Mouse (Mus musculus): ENCODE results near the gene Cdcp1.
A peak's percentile ranks its signal among the peaks of the same experiment; 100 is the strongest.

Gene Cdcp1

DNA sequence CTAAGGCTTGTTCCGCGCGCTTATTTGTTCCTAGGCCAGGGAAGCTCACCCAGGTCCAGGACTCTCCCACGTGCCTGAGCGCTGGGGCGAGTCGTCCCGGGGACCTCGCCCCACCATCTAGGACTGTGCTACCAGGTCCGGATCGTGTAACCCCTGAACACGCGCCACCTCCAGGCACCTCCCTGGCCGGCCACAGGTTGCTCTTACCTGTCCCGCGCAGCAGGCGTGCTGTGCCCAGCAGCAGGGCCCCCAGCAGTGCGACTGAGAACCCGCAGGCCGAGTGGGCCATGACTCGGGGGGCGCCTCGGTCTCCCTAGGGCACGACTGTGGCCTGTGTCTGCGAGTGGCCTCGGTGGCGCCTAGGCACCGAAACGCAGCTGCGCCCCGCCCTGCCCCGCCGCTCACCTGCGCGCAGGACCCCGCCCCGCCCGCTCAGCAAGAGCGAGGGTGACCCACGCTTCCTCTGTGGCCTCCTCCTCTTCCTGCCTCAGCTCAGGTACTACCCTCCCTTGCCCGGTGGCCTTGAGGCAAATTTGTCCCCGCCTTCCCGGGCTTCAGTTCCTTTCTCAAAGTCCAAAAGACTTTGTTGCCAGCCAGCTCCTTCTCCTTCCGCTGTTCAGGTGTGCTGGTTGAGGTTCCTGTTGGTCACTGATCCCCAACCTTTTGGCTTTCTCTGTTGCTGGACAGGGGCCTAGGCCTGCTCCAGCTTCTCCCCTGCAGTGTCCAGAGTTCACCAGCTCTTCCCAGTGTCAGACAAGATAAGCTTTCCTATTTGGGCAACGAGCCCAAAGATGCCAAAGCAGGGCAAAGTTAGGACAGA, at the start of gene Cdcp1:
Gene Cdcp1, minus strand, starts transcription at position 418 of the 820 bp plus-strand sequence.
- no peak for DNase-seq (ENCODE audit: low spot score in 2 of 2)

DNA sequence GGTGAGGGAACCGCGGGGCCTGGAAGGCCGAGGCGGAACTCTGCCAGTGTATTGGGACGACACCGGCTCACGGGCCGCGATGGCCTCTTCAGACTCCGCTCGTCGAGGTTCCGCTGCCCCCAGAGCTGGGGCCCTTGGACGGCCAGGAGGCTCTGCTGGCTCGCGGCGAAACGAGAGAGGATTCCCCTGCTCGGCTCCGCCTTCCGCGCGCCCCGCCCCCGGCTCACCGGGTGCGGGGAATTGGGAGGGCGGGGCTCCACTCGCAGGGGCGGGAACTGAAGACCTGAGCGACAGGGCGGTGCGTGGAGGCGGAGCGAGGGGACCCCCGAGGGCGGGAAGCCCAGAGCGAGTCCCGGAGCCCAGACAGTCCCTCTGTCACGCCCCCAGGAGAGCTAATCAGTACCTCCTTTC, 44.8 kb upstream of the Cdcp1 start, which contains the start of gene Tmem158:
Gene Tmem158, minus strand, starts transcription at position 154 of the 411 bp plus-strand sequence.
- DNase-seq (ENCODE audit: low spot score in 2 of 2): peak; percentile 45 to 81

DNA sequence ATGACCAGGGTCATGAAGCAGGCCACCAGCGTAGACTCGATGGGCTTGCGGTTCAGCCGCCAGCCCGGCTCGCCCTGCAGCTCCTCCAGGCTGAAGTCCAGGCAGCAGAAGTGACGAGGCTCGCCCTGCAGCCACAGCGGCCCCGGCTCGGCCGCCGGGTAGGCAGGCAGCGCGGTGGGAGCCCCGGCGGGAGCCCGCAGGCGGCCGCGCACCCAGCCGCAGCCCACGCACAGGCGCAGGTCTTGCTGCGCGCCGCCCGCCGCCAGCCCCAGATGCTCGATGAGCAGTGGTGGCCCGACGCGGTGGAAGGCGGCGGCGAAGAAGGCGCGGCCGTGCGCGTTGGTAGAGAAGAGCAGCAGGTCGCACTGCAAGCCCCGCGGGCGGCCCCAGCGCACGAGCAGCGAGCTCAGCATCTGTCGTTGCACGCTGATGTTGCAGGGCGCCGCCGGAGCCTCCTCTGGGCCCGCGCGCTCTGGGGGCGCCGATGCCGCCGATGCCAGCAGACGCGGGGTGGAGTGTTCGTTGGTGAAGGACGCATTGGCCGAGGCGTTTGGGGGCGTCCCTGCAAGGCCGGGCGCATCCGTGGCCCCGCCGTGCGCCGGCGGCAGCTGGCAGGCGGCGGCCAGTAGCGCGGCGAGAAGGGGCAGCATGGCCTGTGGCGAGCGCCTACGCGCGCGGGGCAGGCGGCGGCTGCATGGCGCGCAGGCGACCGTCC, 44.2 kb upstream of the Cdcp1 start:
- DNase-seq (ENCODE audit: low spot score in 2 of 2): peak; percentile 18 to 40

DNA sequence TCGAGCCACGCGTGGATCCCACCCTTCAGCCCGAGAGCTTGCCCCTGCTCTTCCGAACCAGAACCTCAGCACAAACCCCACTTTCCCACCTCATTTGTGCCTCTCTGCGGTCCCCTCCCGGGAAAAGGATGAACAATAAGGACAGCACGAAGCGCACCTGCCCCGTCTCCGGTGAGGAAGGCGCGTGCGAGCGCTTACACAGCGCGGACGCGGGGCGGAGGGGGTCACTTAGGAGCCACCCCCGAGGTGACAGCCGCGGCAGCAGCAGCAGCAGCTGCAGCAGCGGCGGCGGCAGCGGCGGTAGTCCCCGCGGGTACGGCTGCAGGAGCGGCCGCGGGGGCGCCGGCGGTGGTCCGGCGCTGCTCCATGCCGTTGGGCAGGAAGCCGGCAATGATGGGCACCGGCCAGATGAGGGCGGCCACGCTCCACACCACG, 43.6 kb upstream of the Cdcp1 start:
- DNase-seq (ENCODE audit: low spot score in 2 of 2): peak in 1 of 2 experiments; percentile 68

DNA sequence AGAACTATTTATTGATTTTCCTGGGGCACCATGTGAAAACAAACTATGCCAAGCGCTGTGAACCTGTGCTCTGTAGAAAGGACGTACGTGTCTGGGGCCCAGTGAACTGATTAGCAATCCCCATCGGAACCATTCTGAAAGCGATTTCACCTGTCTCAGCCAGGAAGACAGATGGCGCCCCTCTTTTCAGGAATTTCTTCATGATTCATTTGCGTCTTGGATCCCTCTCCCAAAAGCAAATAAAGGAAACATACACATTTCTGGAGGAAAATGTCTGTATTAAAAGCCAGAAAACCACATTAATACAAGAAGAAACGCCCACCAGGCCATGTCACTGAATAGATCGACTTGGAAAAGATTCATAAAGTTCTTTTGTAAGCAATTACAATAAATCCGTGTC, 43.0 kb upstream of the Cdcp1 start:
- peak in 1 of 2 experiments; percentile 34 for DNase-seq (ENCODE audit: low spot score in 2 of 2)

DNA sequence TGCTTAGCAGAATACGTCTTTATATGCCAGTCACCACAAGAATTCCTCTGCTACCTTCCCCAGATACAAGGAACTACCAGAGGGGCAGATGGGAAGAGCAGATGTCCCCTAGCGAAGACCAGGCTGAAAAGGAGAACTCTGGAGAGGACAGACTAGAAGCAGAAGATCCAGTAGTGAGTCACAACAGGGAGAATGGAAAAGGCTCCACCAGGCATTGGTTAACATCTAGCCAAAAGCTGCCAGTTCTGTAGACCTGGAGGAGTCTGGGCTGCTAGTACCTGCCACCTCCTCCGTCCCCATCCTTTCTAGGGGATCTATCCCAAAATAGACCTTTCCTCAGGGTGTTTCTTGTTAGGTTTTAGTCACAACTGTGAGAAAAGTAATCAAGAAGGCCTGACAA, 39.9 kb upstream of the Cdcp1 start:
- DNase-seq (ENCODE audit: low spot score in 2 of 2): peak in 1 of 2 experiments; percentile 53

DNA sequence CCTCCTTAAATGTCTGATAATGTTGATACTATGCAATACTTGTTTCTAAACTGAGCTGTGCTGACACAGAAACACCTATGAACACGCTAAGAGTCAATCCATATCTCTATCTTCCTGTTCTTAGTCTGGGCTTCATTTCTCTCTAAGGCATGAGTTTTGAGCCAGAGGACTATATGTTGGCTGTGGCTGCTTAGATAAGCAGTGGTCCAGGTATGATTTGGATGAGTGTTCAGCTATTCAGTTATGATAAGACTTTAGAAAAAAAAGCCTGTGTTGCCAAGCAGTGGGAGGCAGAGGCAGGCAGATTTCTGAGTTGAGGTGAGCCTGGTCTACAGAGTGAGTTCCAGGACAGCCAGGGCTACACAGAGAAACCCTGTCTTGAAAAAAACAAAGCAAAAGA, 32.2 kb upstream of the Cdcp1 start:
- no peak for DNase-seq (ENCODE audit: low spot score in 2 of 2)

DNA sequence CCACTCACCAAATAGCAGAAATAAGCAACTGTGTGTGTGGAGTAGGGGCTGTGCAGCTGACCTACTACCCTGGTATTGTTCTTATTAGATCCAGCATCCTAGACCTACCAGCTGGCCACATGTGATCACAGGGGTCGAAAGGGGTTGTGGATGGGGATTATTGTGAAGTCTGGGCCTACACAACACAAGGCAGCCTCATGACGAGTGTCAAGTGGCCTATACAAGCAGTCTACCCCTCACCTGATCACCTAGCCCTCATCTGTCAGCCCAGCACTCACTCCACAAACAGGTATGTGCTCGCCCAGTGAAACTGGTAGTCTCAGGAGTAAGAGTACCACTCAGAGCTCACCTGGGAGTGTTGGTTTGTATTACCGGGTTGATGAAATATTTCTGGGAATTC, 29.3 kb upstream of the Cdcp1 start:
- no peak for DNase-seq (ENCODE audit: low spot score in 2 of 2)

DNA sequence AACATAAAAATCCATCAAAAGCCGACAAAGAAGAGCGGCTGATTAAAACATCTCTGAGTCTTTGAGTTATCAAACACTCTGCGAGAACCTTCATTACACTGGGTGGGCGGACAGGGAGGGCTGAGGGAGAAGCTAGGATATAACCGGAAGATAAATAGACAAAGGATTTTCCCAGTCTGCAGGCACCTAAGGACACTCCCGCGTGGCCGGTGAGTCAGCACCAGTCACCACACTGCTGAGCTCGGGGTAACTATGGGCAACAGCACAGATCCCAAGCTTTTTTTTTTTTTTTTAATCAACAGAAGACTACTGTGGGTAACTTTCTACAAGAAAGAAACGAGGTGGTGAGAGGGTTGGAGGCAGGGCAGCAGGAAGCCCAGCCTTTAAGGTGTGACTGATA, 28.1 kb upstream of the Cdcp1 start:
- DNase-seq (ENCODE audit: low spot score in 2 of 2): peak; percentile 39 to 60

DNA sequence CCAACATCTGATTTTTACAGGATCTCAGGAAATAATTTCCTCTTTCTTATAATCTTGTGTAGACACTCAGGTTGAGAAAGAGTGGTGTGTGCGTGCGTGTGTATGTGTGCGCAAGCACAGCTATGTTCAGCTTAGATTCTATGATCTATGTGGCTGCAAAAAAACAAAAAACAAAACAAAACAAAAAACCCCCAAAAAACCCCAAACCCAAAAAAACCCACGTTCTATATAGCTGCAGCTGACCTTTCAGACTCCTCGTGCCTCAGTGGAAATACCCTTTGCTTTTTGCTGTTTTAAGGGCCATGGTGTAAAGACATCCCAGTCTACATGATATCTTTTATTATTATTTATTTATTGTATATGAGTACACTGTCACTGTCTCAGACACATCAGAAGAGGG, 25.4 kb upstream of the Cdcp1 start:
- no peak for DNase-seq (ENCODE audit: low spot score in 2 of 2)

DNA sequence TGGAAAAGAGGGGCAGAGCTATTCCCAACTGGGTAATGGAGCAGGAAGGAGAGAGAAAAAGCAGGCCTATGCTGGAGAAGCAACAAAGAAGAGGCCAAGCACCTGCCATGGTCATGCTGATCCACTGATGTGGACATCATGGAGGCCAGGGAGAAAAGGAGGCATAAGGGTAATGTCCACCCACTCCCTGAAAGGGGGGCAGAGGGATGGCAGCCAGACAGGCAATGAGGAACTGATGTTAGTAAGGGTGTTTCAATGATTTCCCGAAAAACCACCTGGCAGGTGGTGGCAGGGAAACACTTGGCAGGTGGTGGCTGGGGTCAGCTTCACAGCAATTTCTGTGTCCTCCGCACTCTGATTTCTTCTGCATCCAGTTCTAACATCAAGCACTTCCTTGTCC, 24.9 kb upstream of the Cdcp1 start:
- no peak for DNase-seq (ENCODE audit: low spot score in 2 of 2)

DNA sequence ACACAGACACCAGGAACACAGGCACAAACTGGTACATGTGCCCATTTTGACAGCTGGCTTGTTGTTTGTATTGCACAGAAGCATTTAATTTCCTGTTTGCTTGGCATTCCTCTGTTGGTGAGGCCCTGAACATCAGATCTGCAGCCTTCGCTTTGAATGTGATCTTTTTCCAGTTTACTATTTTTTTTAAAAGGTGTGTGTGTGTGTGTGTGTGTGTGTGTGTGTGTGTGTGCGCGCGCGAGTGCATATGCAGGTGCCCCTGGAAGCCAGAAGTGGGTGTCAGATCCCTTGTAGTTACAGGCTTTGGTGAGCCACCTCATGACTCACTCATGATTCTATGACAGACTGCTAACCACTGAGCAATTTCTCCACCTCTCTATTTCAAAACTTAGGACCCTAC, 24.4 kb upstream of the Cdcp1 start:
- no peak for DNase-seq (ENCODE audit: low spot score in 2 of 2)

DNA sequence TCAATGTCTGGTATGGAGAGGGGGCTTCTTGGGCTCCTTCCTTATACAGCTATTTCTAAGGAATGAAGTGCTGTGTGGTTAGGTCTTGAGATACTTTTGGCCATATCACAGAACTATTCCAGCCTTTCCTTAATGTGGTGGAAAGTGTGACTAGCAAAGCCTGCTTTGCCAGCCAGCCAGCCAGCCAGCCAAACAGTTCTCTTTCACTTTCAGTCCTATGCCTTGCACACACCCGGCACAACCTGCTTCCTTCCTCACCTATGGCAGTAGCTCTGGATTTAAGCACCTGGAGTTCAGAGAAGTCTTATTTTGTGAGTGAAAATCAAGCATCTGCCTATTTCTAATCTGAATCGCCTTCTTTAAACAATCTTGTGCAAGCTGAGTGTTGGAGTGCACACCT, 23.8 kb upstream of the Cdcp1 start:
- no peak for DNase-seq (ENCODE audit: low spot score in 2 of 2)

DNA sequence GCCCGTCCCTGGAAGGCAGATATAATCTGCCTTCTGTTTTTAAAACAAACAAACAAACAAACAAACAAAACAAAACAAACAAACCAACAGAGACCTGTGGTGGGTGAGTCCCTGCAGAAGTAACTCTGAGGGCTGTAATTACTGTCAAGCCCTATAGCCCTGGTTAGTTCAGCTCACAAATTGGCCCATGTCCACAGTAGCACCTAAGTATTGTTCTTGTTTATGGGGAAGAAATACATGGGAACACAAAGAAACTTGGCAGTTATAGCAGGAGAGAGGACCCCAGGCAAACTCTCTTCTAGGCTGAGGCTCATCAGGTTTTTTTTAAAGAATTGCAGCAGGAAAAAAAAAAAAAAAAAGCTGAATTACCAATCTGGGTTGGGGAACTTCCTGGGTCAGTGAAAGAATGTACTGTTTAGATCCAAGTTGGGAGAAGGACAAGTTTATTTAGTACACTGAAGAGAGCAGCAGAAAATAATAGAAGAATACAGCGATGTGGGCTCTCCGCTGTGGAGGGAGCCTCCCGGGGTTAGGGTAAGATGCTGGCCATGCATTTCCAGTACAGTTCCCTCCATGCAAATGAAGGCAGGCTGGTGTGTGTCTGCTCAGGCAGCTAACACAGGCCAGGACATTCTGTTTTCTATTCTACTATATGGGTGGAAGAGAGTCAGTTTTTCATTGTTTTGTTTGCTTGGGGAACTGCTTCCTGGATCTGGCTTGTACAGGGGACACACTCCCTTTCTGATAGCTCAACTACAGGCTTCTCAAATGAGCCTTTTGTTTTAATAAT, 22.6 kb upstream of the Cdcp1 start:
- no peak for DNase-seq (ENCODE audit: low spot score in 2 of 2)

DNA sequence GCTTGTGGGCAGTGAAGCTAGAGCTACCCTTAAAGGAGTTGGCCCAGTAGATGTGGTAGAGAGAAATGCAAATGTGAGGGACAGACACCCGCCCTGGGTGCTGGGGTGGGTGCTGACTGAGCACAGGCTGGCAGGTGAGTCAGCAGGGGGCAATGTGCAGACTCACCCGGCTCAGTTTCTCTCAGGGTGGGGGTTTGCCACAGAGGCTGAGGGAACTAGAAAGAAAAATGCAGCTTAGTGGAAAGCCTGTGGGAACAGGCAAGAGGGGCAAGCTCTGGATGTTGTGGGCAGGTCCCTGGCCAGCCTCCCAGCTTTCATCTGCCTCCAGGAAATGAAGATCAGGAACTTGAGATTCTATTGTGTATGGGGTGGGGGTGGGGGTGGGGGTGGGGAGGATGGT, 21.9 kb upstream of the Cdcp1 start:
- peak in 1 of 2 experiments; percentile 23 for DNase-seq (ENCODE audit: low spot score in 2 of 2)

DNA sequence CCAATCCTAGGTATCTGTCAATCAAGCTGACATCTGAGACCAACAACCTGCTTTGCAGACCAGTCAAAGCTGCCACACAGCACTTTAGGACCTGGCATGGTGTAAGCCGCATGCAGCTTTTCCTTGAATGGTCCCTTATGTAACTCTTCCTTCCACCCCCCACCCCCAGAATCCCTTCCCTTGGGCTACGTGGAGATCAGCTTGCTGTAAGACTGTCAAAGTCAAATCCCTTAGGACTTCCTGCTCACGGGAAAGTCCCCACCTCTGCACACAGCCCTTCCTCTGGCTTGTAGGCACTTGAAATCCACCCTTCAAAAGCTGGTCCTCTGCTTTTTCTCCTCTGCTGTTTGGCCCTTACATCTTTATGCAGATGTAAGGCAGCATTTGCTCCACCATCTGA, 19.8 kb upstream of the Cdcp1 start:
- no peak for DNase-seq (ENCODE audit: low spot score in 2 of 2)

DNA sequence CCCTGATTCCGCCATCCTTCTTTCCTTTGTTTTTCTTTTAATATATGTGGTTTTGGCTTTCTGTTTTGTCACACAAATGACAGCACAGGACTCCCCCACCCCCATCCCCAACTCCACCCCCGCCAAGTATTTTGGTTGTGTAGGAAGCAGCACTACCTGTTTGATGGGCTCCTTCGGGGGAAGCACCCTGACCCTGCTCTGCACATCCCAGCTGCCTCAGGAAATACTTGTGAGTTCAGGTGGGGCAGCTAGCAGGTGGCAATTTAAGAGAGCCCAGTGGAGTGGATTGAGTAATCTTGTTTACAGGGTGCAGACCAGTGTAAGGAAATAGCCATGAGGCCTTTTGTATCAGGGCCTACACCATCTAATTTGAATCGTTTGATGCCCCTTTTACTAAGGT, 14.0 kb upstream of the Cdcp1 start:
- DNase-seq (ENCODE audit: low spot score in 2 of 2): no peak

DNA sequence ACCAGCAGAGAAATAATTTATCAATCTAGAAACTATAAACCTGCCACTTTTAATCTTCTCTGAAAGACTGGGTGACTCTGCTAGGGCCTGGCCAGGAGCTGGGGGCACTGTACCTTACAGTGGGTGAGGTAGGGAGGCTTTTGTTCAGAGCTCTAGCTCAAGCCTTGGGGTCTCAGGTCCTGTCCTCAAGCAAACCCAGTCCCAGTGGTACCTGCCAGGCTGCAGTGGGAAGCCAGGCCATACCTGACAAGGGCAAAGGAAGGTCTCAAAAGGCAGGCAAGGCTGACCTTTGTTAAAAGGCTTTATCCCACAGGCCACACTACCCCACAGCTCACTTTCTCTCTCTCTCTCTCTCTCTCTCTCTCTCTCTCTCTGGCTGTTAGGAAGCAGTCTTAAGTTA, 12.8 kb upstream of the Cdcp1 start:
- DNase-seq (ENCODE audit: low spot score in 2 of 2): no peak

DNA sequence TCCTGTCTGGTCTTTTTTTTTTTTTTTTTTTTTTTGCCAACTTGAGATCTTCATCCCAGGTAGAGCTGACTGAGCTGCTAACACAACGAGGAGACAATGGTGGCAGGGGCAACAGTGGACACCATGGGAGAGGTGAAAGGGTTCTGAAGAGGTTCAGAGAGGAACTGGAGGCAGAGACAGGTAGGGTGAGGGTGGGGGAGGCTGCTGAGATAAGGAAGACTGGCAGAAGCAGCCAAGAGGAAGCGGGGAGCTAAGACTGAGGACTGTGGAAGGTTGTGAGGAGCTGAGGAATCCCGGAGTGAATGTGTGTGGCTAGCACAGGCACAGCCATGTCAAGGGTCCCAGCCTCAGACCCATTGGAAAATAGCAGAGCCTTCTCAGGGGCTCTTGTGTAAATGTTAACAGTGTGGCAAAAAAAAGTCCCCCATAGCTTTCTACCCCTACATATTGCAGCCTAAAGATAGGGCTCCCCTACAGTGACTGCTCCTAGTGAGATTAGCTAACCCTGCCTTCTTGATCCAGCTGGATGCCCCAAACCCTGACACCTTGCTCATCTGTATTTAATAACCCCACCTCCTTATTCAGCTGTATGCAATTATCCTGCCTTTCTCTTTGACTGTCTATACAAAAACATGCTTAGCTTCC, 11.4 kb upstream of the Cdcp1 start:
- no peak for DNase-seq (ENCODE audit: low spot score in 2 of 2)

DNA sequence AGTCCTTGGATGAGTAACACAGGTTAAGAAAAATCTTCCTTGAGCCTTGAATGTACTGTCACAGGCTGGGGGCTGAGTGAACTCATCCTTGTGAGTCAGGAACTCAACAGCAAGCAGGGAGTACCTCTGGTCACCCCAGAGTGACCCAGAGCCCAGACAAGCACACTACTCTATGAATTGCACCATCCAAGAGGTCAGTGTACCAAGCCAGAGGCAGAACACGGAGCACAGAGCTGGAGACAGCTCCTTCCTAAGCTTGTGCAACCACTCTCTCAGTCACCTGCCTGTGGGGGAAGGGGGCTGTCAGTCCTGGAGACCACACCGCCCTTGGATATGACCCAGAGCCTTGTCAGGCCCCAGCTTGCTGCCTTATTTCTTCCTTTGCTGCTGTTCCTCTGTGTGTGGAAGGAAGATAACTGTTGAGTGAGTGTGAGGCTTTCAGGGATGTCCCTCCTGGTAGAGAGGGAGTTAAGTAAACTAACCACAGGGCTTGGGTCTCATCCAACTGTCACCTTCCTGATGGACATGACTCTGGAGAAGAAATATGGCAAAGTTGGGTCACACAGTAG, 9.1 kb upstream of the Cdcp1 start:
- DNase-seq (ENCODE audit: low spot score in 2 of 2): no peak

DNA sequence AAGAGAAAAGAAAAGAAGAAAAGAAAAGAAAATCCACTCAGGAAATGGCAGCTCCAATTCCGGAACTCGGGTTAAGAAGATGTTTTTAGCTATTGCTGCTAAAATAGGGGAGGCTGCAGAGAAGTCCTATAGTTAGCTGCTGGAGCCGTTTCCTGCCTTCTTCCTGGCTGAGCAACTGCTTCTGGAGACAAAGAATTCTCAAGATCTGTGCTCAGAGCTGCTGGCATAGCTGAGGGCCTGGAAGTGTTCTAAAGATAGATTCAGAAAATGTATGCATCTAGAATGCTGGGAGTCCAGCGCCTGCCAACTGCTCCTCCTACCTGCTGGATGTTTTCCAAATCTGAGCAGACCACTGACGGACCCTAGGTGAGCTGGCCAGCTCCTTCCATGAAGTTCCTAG, 4.0 kb upstream of the Cdcp1 start:
- peak; percentile 26 to 46 for DNase-seq (ENCODE audit: low spot score in 2 of 2)

All from left cerebral cortex, adult 9 months (tissue).